Mouse (Mus musculus) hindbrain, postnatal 0 days (tissue): ENCODE measurements around the gene Scnm1. TPM values are rescaled to one million over a fixed set of nuclear protein-coding genes. Genes with fewer than 3 reads are reported as not detected.
"Not testable (repeated sequence)": the region's sequence is repeated elsewhere in the genome, so short reads cannot be mapped to it uniquely, and the experiment has no call there.

Source experiments
- ATAC-seq: fragments of 200-750 bp; cut with Nextera tagmentation; 2 replicates; pipeline ENCODE4 v1.8.0; 2017; ENCODE audit warnings: mild to moderate bottlenecking, moderate TSS enrichment, moderate library complexity
- DNase-seq: peaks from one replicate; pipeline ENCODE4 v3.0.0-alpha.2; 2015; ENCODE audit warnings: low spot score
- H3K27ac ChIP-seq: fragments of 300-500 bp; sonication (generic); 2 replicates; pipeline ENCODE4 v1.5.1; 2014; ENCODE audit warnings: mild to moderate bottlenecking
- H3K27me3 ChIP-seq: fragments of 300-500 bp; sonication (generic); 2 replicates; pipeline ENCODE4 v1.6.1; 2014; ENCODE audit warnings: low read length, mixed read lengths; ENCODE audit not compliant: insufficient read depth
- H3K36me3 ChIP-seq: fragments of 300-500 bp; sonication (generic); 2 replicates; pipeline ENCODE4 v1.6.1; 2014; ENCODE audit warnings: low read length, mixed read lengths; ENCODE audit not compliant: insufficient read depth
- H3K4me1 ChIP-seq: fragments of 300-500 bp; sonication (generic); 2 replicates; pipeline ENCODE4 v1.6.1; 2014; ENCODE audit warnings: antibody characterized with exemption, low read length, mixed read lengths; ENCODE audit not compliant: insufficient read depth
- H3K4me2 ChIP-seq: fragments of 300-500 bp; sonication (generic); 2 replicates; pipeline ENCODE4 v1.6.1; 2014; ENCODE audit warnings: low read depth, mild to moderate bottlenecking, low read length, moderate library complexity, mixed read lengths
- H3K4me3 ChIP-seq: fragments of 300-500 bp; sonication (generic); 2 replicates; pipeline ENCODE4 v1.5.1; 2014; ENCODE audit warnings: low read length
- H3K9ac ChIP-seq: fragments of 300-500 bp; sonication (generic); replicated peaks from 2 replicates; pipeline ENCODE4 v1.6.1; 2014; ENCODE audit warnings: mild to moderate bottlenecking, low read length, moderate library complexity, mixed read lengths
- H3K9me3 ChIP-seq: fragments of 300-500 bp; sonication (generic); 2 replicates; pipeline ENCODE4 v1.6.1; 2016; ENCODE audit warnings: low read length, mixed read lengths
- CTCF ChIP-seq: IDR thresholded peaks from 2 replicates; pipeline ENCODE4 v1.5.1; 2016; ENCODE audit warnings: antibody characterized with exemption, control low read depth, low read depth
- WGBS: fragments of 180-500 bp; shearing (Covaris S2); extraction: QIAGEN DNeasy Blood & Tissue Kit; methylation state at CpG from one replicate; pipeline ENCODE4 v1.1.7; 2014; 5-methylcytosine and 5-hydroxymethylcytosine counted together
- polyA plus RNA-seq: library from polyadenylated mRNA; unstranded; fragments of >200 nt; fragmentation: Nextera tagmentation; extraction: Ambion mirVana; gene quantifications from 2 replicates; pipeline ENCODE4 v1.2.1, GENCODE M21; 2015
- total RNA-seq: library from RNA; depleted of rRNA; stranded (reverse); fragments of >200 nt; gene quantifications from 2 replicates; pipeline ENCODE4 v1.2.3, GENCODE M21; 2014

Gene Scnm1
- total and polyA plus RNA-seq, 2 experiments from 2014 or later = 44.6 to 75.7 TPM

DNA sequence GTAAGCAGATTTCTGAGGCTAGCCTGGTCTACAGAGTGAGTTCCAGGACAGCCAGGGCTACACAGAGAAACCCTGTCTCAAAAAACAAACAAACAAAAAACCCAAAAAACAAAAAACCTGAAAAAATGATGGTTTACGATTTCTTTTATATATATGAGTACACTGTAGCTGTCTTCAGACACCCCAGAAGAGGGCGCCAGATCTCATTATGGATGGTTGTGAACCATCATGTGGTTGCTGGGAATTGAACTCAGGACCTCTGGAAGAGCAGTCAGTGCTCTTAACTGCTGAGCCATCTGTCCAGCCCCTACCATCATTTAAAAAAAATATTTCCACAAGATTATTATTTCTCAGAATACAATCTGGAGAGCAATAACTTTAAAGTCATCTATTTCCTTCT, 1.4 kb downstream of the Scnm1 start:
- TF ChIP-seq CTCF = peak; percentile 37
- DNase-seq, ATAC-seq, H3K4me2 ChIP-seq, H3K27ac ChIP-seq, H3K9ac ChIP-seq, H3K36me3 ChIP-seq, H3K4me3 ChIP-seq, H3K4me1 ChIP-seq, H3K27me3 ChIP-seq, H3K9me3 ChIP-seq: not testable (repeated sequence)
- WGBS = 91% methylated on average over 2 of the region's 2 CpGs

GRCm38 (mm10) chr3:95130081-95130480, 3.7 kb downstream of the Scnm1 start:
- H3K27ac ChIP-seq = no peak overlapping the region
- H3K9me3 ChIP-seq = no peaks in the 10 kb centered on the region
- H3K4me1 ChIP-seq = 0 out of 2 replicates have a peak, but pooled peaks cover 1% of the 10 kb centered on the region
- ATAC-seq (no peak), DNase-seq (no peak)
- no peaks in the 10 kb centered on the region for H3K36me3 ChIP-seq
- no peak overlapping the region for H3K4me3 ChIP-seq
- H3K27me3 ChIP-seq = no peaks in the 10 kb centered on the region
- WGBS = 91% methylated on average over 5 of the region's 5 CpGs
- no peak overlapping the region for H3K4me2 ChIP-seq
- H3K9ac ChIP-seq = no peak overlapping the region
- no peak for TF ChIP-seq CTCF

- ATAC-seq = no peak
- no peaks in the 10 kb centered on the region for H3K36me3 ChIP-seq
Measured at GRCm38 (mm10) chr3:95129226-95129651, 4.6 kb downstream of the Scnm1 start.

DNA sequence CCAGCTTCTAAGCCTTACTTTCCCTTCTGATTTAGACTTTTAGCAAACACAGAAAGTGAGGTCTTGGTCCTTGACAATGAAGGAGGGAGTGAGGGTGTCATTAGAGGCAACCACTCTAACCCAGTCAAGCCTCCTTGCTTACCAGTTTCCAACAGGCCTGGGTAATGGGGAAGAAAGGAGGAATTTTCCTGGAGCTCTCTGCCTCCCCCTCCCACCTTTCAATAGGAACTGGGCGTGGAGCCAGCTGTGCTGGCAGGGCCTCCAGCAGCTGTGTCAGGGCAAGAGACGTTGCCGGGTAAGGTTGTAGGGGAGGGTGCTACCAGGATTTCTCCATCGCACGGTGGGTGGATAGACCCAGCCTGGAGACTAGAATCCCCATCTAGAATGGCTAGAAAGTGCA, 8.8 kb downstream of the Scnm1 start:
- no peak overlapping the region for H3K9ac ChIP-seq
- no peaks in the 10 kb centered on the region for H3K27me3 ChIP-seq
- no peak overlapping the region for H3K4me3 ChIP-seq
- DNase-seq (peak; percentile 66), ATAC-seq (peak; percentile 46; the same call in 1 of the 2 replicates)
- H3K27ac ChIP-seq = no peak overlapping the region
- H3K36me3 ChIP-seq = peaks cover 22% of the 10 kb centered on the region
- no peak for TF ChIP-seq CTCF
- no peaks in the 10 kb centered on the region for H3K9me3 ChIP-seq
- no peak overlapping the region for H3K4me2 ChIP-seq
- H3K4me1 ChIP-seq = 0 out of 2 replicates have a peak, but pooled peaks cover 4% of the 10 kb centered on the region
- WGBS = 29% methylated on average over 5 of the region's 5 CpGs

More at GRCm38 (mm10) chr3:95129226-95129651, 4.6 kb downstream of the Scnm1 start:
- no peak overlapping the region for H3K4me2 ChIP-seq
- DNase-seq = no peak
- H3K27ac ChIP-seq = no peak overlapping the region
- 35% methylated on average over 6 of the region's 6 CpGs for WGBS
- no peak overlapping the region for H3K4me3 ChIP-seq
- H3K9ac ChIP-seq = no peak overlapping the region
- no peaks in the 10 kb centered on the region for H3K9me3 ChIP-seq
- no peak for TF ChIP-seq CTCF
- H3K4me1 ChIP-seq = 0 out of 2 replicates have a peak, but pooled peaks cover 4% of the 10 kb centered on the region
- H3K27me3 ChIP-seq = no peaks in the 10 kb centered on the region

DNA sequence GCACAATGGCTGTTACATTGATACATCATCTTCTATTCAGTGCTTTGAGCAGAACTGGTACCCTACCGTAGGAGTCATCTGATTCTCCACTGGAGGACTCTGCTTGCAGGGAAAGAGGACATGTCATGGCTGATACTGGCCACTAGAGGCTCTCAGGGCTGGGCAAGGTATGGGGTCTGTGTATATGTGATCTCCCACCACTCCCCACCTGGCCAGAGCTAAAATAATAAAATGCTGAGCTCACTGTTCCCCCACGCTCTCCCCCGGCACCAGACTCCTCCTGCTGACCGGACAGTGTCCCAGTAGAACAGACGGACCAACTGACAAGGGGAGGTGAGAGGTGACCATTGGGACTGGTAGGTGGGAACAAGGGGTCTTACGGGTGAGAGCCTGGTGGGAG, 9.6 kb downstream of the Scnm1 start, which contains the start of gene Tmod4:
Gene Tmod4, plus strand, starts transcription at position 231 of the 400 bp plus-strand sequence.
- no peaks in the 10 kb centered on the region for H3K27me3 ChIP-seq
- H3K4me3 ChIP-seq = no peak within 1 kb of the TSS
- TF ChIP-seq CTCF = peak; percentile 70
- H3K9me3 ChIP-seq = no peaks in the 10 kb centered on the region
- ATAC-seq (no peak), DNase-seq (no peak)
- no peak within 1 kb of the TSS for H3K27ac ChIP-seq
- 55% methylated on average over 6 of the region's 6 CpGs for WGBS
- H3K4me2 ChIP-seq = no peak within 1 kb of the TSS
- peaks cover 29% of the 10 kb centered on the region for H3K36me3 ChIP-seq
- H3K9ac ChIP-seq = no peak within 1 kb of the TSS
- 0 out of 2 replicates have a peak, but pooled peaks cover 4% of the 10 kb centered on the region for H3K4me1 ChIP-seq

GRCm38 (mm10) chr3:95121580-95121979, 12.2 kb downstream of the Scnm1 start:
- Histone ChIP-seq H3K27me3 (no peaks in the 10 kb centered on the region), H3K9me3 (no peaks in the 10 kb centered on the region), H3K27ac (no peak overlapping the region), H3K4me2 (no peak overlapping the region), H3K4me1 (0 out of 2 replicates have a peak, but pooled peaks cover 4% of the 10 kb centered on the region), H3K9ac (no peak overlapping the region), H3K36me3 (peaks cover 42% of the 10 kb centered on the region), H3K4me3 (no peak overlapping the region)
- 84% methylated on average over 6 of the region's 6 CpGs for WGBS
- TF ChIP-seq CTCF = no peak
- no peak for ATAC-seq
- DNase-seq = no peak

- H3K9ac ChIP-seq = no peak overlapping the region
- WGBS = 94% methylated on average over 2 of the region's 2 CpGs
- ATAC-seq = no peak
Measured at GRCm38 (mm10) chr3:95117751-95118150, 16.1 kb downstream of the Scnm1 start.

More at GRCm38 (mm10) chr3:95117751-95118150, 16.1 kb downstream of the Scnm1 start:
- H3K4me1 ChIP-seq = no peaks in the 10 kb centered on the region
- no peak for DNase-seq
- no peaks in the 10 kb centered on the region for H3K9me3 ChIP-seq
- no peaks in the 10 kb centered on the region for H3K27me3 ChIP-seq
- no peak overlapping the region for H3K4me3 ChIP-seq
- no peak overlapping the region for H3K4me2 ChIP-seq
- H3K27ac ChIP-seq = no peak overlapping the region
- H3K36me3 ChIP-seq = peaks cover 47% of the 10 kb centered on the region
- no peak for TF ChIP-seq CTCF
